Mouse (Mus musculus): ENCODE measurements around the gene Fancc.

GRCm38 (mm10) chr13:63323286-63324075 lies 173.6 kb downstream of the Fancc start:
- no peak for TF ChIP-seq CTCF (IDR thresholded peaks at IDR 0.05; ENCODE audit: insufficient read depth, low read length)
- no peak for TF ChIP-seq POLR2A (IDR thresholded peaks at IDR 0.05; ENCODE audit: borderline replicate concordance, extremely low read depth, low read depth, low read length)
